ENCODE assay signal across 8 mouse cellular contexts in the genomic region with DNA sequence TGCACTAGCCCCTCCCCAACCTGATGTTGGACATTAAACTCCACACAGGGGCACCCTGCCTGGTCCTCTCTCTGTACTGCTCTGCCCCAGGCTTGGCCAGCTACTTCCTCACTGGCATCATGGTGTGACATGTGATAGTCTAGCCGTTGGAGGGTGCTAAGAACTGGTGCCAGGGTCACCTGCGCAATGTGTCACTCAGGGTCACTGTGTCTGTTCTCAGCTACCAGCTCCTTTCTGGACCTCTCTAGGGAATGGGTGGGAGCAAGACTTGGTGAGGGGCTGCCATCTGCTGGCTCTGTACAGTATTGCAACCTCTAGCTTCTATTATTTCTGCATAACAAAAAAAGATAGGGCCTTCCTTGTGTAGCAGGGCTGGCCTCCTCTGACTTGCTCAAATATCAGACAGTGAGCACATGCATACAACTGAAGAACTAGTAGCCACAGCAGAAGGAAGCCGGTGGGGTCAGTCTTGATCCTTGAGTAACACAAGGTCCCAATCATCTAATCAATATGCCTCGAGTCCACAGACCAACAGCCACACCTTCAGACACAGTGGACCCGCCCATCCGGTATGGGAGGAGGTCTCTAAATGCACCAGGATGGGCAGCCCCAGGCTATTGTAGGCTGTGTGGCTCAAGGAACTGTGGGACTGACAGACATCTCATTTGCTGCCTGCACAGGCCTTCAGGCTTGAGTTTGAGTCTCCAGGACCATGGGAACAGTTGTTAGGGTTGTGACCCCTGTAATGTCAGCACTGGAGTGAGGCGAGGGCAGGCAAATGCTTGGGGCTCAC. TPM values are rescaled to one million over a fixed set of nuclear protein-coding genes. Genes with fewer than 3 reads are reported as not detected.
DNase-seq lines count a peak whose midpoint lies in the region; ATAC-seq and TF ChIP-seq lines count a peak whose summit lies in the region.

No protein-coding gene starts in this region.

- H3K27ac ChIP-seq in embryonic facial prominence, embryonic 12.5 days = no peak overlapping the region
- H3K27ac ChIP-seq in heart, embryonic 10.5 days = peak overlapping the region; percentile 10; the same call in 1 of the 2 replicates
- H3K27ac ChIP-seq in kidney, embryonic 15.5 days = no peak overlapping the region
- no peak overlapping the region; the same call in 1 of the 2 replicates for H3K27ac ChIP-seq in liver, adult 2 months (replicated peaks; ENCODE audit: insufficient read depth, low read depth, low read length)

- DNase-seq in CD4-positive helper T cell, adult 2 months (ENCODE audit: low read depth, low spot score) = peak; percentile 71
- peak; percentile 65 for DNase-seq in adrenal gland, postnatal 25 days
- DNase-seq in heart, embryonic 10.5 days (ENCODE audit: low spot score) = no peak
- DNase-seq in liver, adult 2 months (ENCODE audit: extremely low read depth, low read depth, low spot score) = peak; percentile 74
- peak; percentile 86 for DNase-seq in naive thymus-derived CD4-positive, alpha-beta T cell, adult 2 months (ENCODE audit: low read depth)
- DNase-seq in splenic B cell, adult 2 months (ENCODE audit: low read depth, low spot score) = peak; percentile 86

- no peaks in the 10 kb centered on the region for H3K79me2 ChIP-seq in liver, adult 2 months (ENCODE audit: control insufficient read depth, insufficient read depth, low read length)

- 74% methylated on average over 7 of the region's 7 CpGs for WGBS in embryonic facial prominence, embryonic 12.5 days
- WGBS in heart, embryonic 10.5 days = 74% methylated on average over 7 of the region's 7 CpGs
- 71% methylated on average over 7 of the region's 7 CpGs for WGBS in kidney, embryonic 15.5 days
- 26% methylated on average over 7 of the region's 7 CpGs for WGBS in liver, adult 2 months

- peak; percentile 13; the same call in 1 of the 2 replicates for ATAC-seq in embryonic facial prominence, embryonic 12.5 days (ENCODE audit: insufficient number of reproducible peaks, insufficient read depth, low FRiP score, low TSS enrichment)
- ATAC-seq in kidney, embryonic 15.5 days (replicated peaks; ENCODE audit: low FRiP score) = 0 out of 2 replicates have a peak, but pooled peaks have one; percentile 34

- H3K9ac ChIP-seq in embryonic facial prominence, embryonic 12.5 days = no peak overlapping the region
- H3K9ac ChIP-seq in kidney, embryonic 15.5 days = no peak overlapping the region
- no peak overlapping the region for H3K9ac ChIP-seq in liver, adult 2 months (ENCODE audit: low read depth, low read length)

- peaks cover 59% of the 10 kb centered on the region for H3K36me3 ChIP-seq in embryonic facial prominence, embryonic 12.5 days
- peaks cover 62% of the 10 kb centered on the region for H3K36me3 ChIP-seq in heart, embryonic 10.5 days
- peaks cover 56% of the 10 kb centered on the region for H3K36me3 ChIP-seq in kidney, embryonic 15.5 days
- peaks cover 20% of the 10 kb centered on the region for H3K36me3 ChIP-seq in liver, adult 2 months (ENCODE audit: control insufficient read depth, insufficient read depth, low read length)
- no peaks in the 10 kb centered on the region for H3K36me3 ChIP-seq in splenic B cell, adult 2 months (ENCODE audit: control insufficient read depth, insufficient read depth, low read length, poor library complexity, severe bottlenecking)

- no peaks in the 10 kb centered on the region for H3K9me3 ChIP-seq in embryonic facial prominence, embryonic 12.5 days
- no peaks in the 10 kb centered on the region for H3K9me3 ChIP-seq in heart, embryonic 10.5 days
- no peaks in the 10 kb centered on the region for H3K9me3 ChIP-seq in kidney, embryonic 15.5 days (replicated peaks)

- TF ChIP-seq CTCF in liver, adult 2 months (IDR thresholded peaks at IDR 0.05; ENCODE audit: low read depth, low read length) = peak; percentile 69

- no peak overlapping the region for H3K4me3 ChIP-seq in embryonic facial prominence, embryonic 12.5 days
- no peak overlapping the region for H3K4me3 ChIP-seq in heart, embryonic 10.5 days
- no peak overlapping the region for H3K4me3 ChIP-seq in kidney, embryonic 15.5 days (replicated peaks)
- no peak overlapping the region for H3K4me3 ChIP-seq in liver, adult 2 months (ENCODE audit: insufficient read depth, low read depth, low read length)

- no peak overlapping the region for H3K4me2 ChIP-seq in embryonic facial prominence, embryonic 12.5 days (replicated peaks)
- no peak overlapping the region for H3K4me2 ChIP-seq in kidney, embryonic 15.5 days

- no peaks in the 10 kb centered on the region for H3K27me3 ChIP-seq in embryonic facial prominence, embryonic 12.5 days
- no peaks in the 10 kb centered on the region for H3K27me3 ChIP-seq in heart, embryonic 10.5 days (ENCODE audit: insufficient read depth, poor library complexity, severe bottlenecking)
- no peaks in the 10 kb centered on the region for H3K27me3 ChIP-seq in kidney, embryonic 15.5 days
- no peaks in the 10 kb centered on the region for H3K27me3 ChIP-seq in liver, adult 2 months (ENCODE audit: control insufficient read depth, insufficient read depth, low read length)
- H3K27me3 ChIP-seq in splenic B cell, adult 2 months (ENCODE audit: control insufficient read depth, insufficient read depth, low read length, poor library complexity, severe bottlenecking) = no peaks in the 10 kb centered on the region

- 0 out of 2 replicates have a peak, but pooled peaks have one; percentile 28 for TF ChIP-seq POLR2A in liver, adult 2 months (IDR thresholded peaks at IDR 0.05; ENCODE audit: extremely low read depth, insufficient read depth, low read length)

- H3K4me1 ChIP-seq in embryonic facial prominence, embryonic 12.5 days = no peaks in the 10 kb centered on the region
- no peaks in the 10 kb centered on the region; the same call in 1 of the 2 replicates for H3K4me1 ChIP-seq in heart, embryonic 10.5 days
- H3K4me1 ChIP-seq in kidney, embryonic 15.5 days = no peaks in the 10 kb centered on the region
- no peaks in the 10 kb centered on the region for H3K4me1 ChIP-seq in liver, adult 2 months (ENCODE audit: control insufficient read depth, insufficient read depth, low read length)

RNA-seq across cellular contexts. Expression of gene Thop1, which starts 12.5 kb away (rescaled TPM):
- total RNA-seq in adrenal gland, postnatal 25 days (2021) = 54.3 and 80.2 TPM in 2 replicates
- 68.2 and 71.3 TPM in 2 replicates for polyA plus RNA-seq in embryonic facial prominence, embryonic 12.5 days (2016; fragmentation: Nextera tagmentation; extraction: Ambion mirVana)
- polyA plus RNA-seq in heart, embryonic 10.5 days (2016; fragmentation: Nextera tagmentation; extraction: Ambion mirVana) = 58.0 and 73.9 TPM in 2 replicates
- 62.5 and 67.4 TPM in 2 replicates for polyA plus RNA-seq in kidney, embryonic 15.5 days (2015; fragmentation: Nextera tagmentation; extraction: Ambion mirVana)
- total RNA-seq in liver, adult 2 months (2014; rRNA removed) = 7.4 and 9.3 TPM in 2 replicates
- polyA plus RNA-seq in liver, adult 2 months (2012; rRNA removed) = 12.0 and 13.1 TPM in 2 replicates

RNA-seq across cellular contexts. Expression of gene Creb3l3, which starts 16.3 kb away (rescaled TPM):
- total RNA-seq in adrenal gland, postnatal 25 days (2021) = 1.6 and 2.7 TPM in 2 replicates
- polyA plus RNA-seq in embryonic facial prominence, embryonic 12.5 days (2016; fragmentation: Nextera tagmentation; extraction: Ambion mirVana) = 0.31 and 0.69 TPM in 2 replicates
- 0.43 and 2.4 TPM in 2 replicates for polyA plus RNA-seq in heart, embryonic 10.5 days (2016; fragmentation: Nextera tagmentation; extraction: Ambion mirVana)
- 0.64 and 0.77 TPM in 2 replicates for polyA plus RNA-seq in kidney, embryonic 15.5 days (2015; fragmentation: Nextera tagmentation; extraction: Ambion mirVana)
- total RNA-seq in liver, adult 2 months (2014; rRNA removed) = 190 and 205 TPM in 2 replicates
- 287 and 308 TPM in 2 replicates for polyA plus RNA-seq in liver, adult 2 months (2012; rRNA removed)

RNA-seq across cellular contexts. Expression of gene Sgta, which starts 22.4 kb away (rescaled TPM):
- 198 and 223 TPM in 2 replicates for total RNA-seq in adrenal gland, postnatal 25 days (2021)
- polyA plus RNA-seq in embryonic facial prominence, embryonic 12.5 days (2016; fragmentation: Nextera tagmentation; extraction: Ambion mirVana) = 242 and 251 TPM in 2 replicates
- polyA plus RNA-seq in heart, embryonic 10.5 days (2016; fragmentation: Nextera tagmentation; extraction: Ambion mirVana) = 197 and 226 TPM in 2 replicates
- 201 and 226 TPM in 2 replicates for polyA plus RNA-seq in kidney, embryonic 15.5 days (2015; fragmentation: Nextera tagmentation; extraction: Ambion mirVana)
- total RNA-seq in liver, adult 2 months (2014; rRNA removed) = 43.9 and 53.8 TPM in 2 replicates
- 136 and 146 TPM in 2 replicates for polyA plus RNA-seq in liver, adult 2 months (2012; rRNA removed)

RNA-seq across cellular contexts. Expression of gene Map2k2, which starts 23.4 kb away (rescaled TPM):
- 182 and 184 TPM in 2 replicates for total RNA-seq in adrenal gland, postnatal 25 days (2021)
- 230 and 238 TPM in 2 replicates for polyA plus RNA-seq in embryonic facial prominence, embryonic 12.5 days (2016; fragmentation: Nextera tagmentation; extraction: Ambion mirVana)
- polyA plus RNA-seq in heart, embryonic 10.5 days (2016; fragmentation: Nextera tagmentation; extraction: Ambion mirVana) = 173 and 196 TPM in 2 replicates
- polyA plus RNA-seq in kidney, embryonic 15.5 days (2015; fragmentation: Nextera tagmentation; extraction: Ambion mirVana) = 182 and 202 TPM in 2 replicates
- 46.6 and 61.1 TPM in 2 replicates for total RNA-seq in liver, adult 2 months (2014; rRNA removed)
- 192 and 231 TPM in 2 replicates for polyA plus RNA-seq in liver, adult 2 months (2012; rRNA removed)

RNA-seq across cellular contexts. Expression of gene Slc39a3, which starts 45.1 kb away (rescaled TPM):
- total RNA-seq in adrenal gland, postnatal 25 days (2021) = 45.1 and 80.7 TPM in 2 replicates
- polyA plus RNA-seq in embryonic facial prominence, embryonic 12.5 days (2016; fragmentation: Nextera tagmentation; extraction: Ambion mirVana) = 21.8 and 21.9 TPM in 2 replicates
- 8.9 and 10.7 TPM in 2 replicates for polyA plus RNA-seq in heart, embryonic 10.5 days (2016; fragmentation: Nextera tagmentation; extraction: Ambion mirVana)
- 13.7 and 16.3 TPM in 2 replicates for polyA plus RNA-seq in kidney, embryonic 15.5 days (2015; fragmentation: Nextera tagmentation; extraction: Ambion mirVana)
- total RNA-seq in liver, adult 2 months (2014; rRNA removed) = 6.1 and 6.9 TPM in 2 replicates
- polyA plus RNA-seq in liver, adult 2 months (2012; rRNA removed) = 13.2 and 14.1 TPM in 2 replicates

Comparison
In these comparisons a context has a peak if more than half of its experiments do, and no peak if none do; other contexts are left out.
1. RNA of gene Creb3l3, which starts 16.3 kb away (polyA plus RNA-seq): 287 to 308 TPM in liver, adult 2 months; 0.43 to 2.4 TPM in heart, embryonic 10.5 days, 0.64 to 0.77 TPM in kidney, embryonic 15.5 days and 0.31 to 0.69 TPM in embryonic facial prominence, embryonic 12.5 days; every median in the first group is over 10 times any median in the second.